Mouse (Mus musculus): ENCODE data around the gene Pard3b. TPM values are rescaled to one million over a fixed set of nuclear protein-coding genes. Genes with fewer than 3 reads are reported as not detected.

Gene Pard3b
- 5.1 TPM for polyA plus RNA-seq (2014; fragmentation: Illumina TruSeq; extraction: RNeasy Lipid Tissue Mini Kit (QIAGEN cat#74804); ENCODE audit: low read depth, low replicate concordance)

DNA sequence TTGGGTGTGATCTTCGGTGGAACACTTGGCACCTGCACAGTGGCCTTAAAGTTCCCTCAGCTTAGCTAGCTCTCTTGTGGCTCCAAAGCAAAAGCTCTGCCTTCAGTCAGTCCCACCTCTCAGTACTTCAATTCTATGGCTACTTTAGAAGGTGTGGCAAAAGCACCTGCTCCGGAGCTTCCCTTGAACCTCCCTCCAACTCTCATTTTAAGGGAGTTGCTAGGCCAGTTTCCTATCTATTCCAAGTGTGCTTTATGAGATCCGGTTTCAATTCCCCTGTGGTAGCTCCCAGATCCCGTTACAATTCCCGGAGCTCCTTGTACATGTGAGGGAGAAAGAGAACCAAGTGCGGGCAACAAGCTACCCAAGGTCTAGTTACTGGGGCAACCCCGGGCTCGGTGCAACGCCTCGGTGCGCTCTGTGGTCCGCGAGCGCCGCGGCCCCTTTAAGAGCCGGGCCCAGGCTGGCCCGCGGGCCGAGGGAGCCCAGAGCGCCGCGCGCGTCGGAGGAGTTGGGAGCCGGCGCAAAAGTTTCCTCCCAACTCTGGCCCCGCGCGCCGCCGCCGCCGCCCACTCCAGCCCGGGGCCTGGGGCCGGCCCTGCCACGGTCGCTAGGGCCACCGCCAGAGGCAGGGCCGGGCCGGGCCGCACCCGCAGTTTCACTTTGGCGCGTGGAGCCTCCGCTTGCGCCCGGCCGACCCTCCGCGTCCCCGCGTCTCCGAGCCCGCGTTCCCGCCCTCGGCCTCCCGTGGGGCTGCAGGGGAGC is at the start of gene Pard3b:
Gene Pard3b (plus strand): TSS at position 478 of the 765 bp plus-strand sequence.

